Mouse (Mus musculus): ENCODE results near the gene Znrf1. TPM values are rescaled to one million over a fixed set of nuclear protein-coding genes. Genes with fewer than 3 reads are reported as not detected.

Gene Znrf1
- polyA plus RNA-seq, 1 experiment = 103 TPM

DNA sequence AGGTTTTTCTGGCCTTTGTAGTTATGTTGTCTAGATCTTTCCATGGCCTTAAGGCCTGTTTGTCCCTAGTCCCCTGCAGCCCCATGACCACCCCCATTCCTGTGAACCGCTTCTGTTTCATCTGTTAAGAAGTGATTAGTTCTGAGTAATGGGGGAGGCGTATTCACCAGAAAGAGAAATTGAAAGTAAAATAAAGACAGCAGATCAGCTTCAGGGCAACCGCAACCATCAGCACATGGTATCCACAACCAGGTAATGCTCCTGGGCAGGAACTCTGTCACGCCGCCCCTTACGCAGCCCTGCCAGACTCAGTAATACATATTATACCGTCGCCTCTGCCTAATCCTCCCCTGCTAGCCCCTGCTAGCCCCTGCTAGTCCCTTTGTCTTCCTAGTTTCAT, 109.8 kb downstream of the Znrf1 start:
- Histone ChIP-seq H3K4me3 (replicated peaks; ENCODE audit: extremely low read depth, low read depth, low read length) (no peak overlapping the region), H3K4me1 (ENCODE audit: control insufficient read depth, insufficient read depth, low read length) (peaks cover 5% of the 10 kb centered on the region)
- DNase-seq = no peak
- no peak for TF ChIP-seq POLR2A (IDR thresholded peaks at IDR 0.05; ENCODE audit: borderline replicate concordance, extremely low read depth, low read depth, low read length)
- no peak for TF ChIP-seq CTCF (IDR thresholded peaks at IDR 0.05; ENCODE audit: insufficient read depth, low read length)
- 90% methylated on average over 8 of the region's 8 CpGs for WGBS

DNA sequence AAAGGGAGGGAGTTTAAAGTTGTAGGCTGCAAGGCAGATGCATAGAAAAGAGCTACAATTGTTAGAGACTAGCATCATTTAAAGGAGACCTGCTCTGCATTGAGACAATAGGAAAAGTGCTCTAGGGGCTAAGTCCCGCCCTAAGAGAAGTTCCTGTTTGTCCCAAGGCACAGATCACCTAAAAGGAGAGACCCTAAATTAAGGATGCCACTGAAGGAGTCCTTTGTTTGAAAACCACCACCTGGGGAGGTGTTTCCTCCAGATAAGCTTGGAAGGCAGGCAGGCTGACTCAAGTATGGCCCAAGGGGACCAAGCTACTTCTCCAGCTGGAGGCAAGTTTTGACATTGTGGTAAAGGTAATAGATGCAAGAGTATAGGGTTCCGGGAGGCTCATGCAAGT, 112.9 kb downstream of the Znrf1 start:
- no peak overlapping the region for H3K4me3 ChIP-seq (replicated peaks; ENCODE audit: extremely low read depth, low read depth, low read length)
- no peaks in the 10 kb centered on the region for H3K4me1 ChIP-seq (ENCODE audit: control insufficient read depth, insufficient read depth, low read length)
- no peak for TF ChIP-seq POLR2A (IDR thresholded peaks at IDR 0.05; ENCODE audit: borderline replicate concordance, extremely low read depth, low read depth, low read length)
- TF ChIP-seq CTCF (IDR thresholded peaks at IDR 0.05; ENCODE audit: insufficient read depth, low read length) = no peak
- WGBS = 72% methylated on average over 2 of the region's 2 CpGs
- no peak for DNase-seq

DNA sequence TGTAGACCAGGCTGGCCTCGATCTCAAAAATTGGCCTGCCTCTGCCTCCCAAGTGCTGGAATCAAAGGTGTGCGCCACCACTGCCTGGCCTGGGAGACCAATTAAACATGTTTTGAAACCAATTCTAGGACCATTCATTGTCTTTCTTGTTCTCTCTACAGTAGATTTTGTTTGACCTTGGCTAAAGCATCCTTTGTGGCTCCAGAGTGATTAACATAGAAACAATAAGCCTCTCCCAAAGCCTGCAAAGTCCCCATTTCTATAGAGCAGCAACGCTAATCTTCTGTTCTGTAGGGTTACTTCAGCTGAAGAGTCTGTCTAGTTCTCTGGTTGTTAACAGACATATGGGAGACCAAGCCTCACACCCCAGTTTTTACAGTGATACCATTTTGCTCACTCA, 114.8 kb downstream of the Znrf1 start:
- DNase-seq = no peak
- 91% methylated on average over 3 of the region's 3 CpGs for WGBS
- Histone ChIP-seq H3K4me1 (ENCODE audit: control insufficient read depth, insufficient read depth, low read length) (no peaks in the 10 kb centered on the region), H3K4me3 (replicated peaks; ENCODE audit: extremely low read depth, low read depth, low read length) (no peak overlapping the region)
- TF ChIP-seq CTCF (IDR thresholded peaks at IDR 0.05; ENCODE audit: insufficient read depth, low read length) (no peak), POLR2A (IDR thresholded peaks at IDR 0.05; ENCODE audit: borderline replicate concordance, extremely low read depth, low read depth, low read length) (no peak)

DNA sequence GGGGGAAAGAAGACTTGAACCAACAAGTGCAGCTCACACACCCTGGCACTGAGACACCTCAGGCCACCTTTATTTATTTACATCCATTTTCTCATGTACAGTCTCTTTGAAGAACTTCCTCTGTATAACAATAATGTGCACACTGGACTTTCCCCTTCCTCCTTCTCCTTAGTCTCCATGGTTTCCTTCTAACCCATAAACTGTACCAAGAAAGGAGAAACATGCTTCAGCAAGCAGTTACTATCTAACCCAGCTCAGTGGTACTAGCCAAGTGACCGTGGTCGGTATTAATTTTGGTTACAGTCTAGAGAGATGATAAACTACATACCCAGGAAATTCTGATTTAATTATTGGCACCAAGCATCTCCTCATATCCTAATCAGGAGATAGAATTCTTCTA, 117.6 kb downstream of the Znrf1 start:
- 78% methylated on average over 2 of the region's 2 CpGs for WGBS
- Histone ChIP-seq H3K4me1 (ENCODE audit: control insufficient read depth, insufficient read depth, low read length) (peaks cover 2% of the 10 kb centered on the region), H3K4me3 (replicated peaks; ENCODE audit: extremely low read depth, low read depth, low read length) (no peak overlapping the region)
- TF ChIP-seq CTCF (IDR thresholded peaks at IDR 0.05; ENCODE audit: insufficient read depth, low read length) (no peak), POLR2A (IDR thresholded peaks at IDR 0.05; ENCODE audit: borderline replicate concordance, extremely low read depth, low read depth, low read length) (no peak)
- no peak for DNase-seq

DNA sequence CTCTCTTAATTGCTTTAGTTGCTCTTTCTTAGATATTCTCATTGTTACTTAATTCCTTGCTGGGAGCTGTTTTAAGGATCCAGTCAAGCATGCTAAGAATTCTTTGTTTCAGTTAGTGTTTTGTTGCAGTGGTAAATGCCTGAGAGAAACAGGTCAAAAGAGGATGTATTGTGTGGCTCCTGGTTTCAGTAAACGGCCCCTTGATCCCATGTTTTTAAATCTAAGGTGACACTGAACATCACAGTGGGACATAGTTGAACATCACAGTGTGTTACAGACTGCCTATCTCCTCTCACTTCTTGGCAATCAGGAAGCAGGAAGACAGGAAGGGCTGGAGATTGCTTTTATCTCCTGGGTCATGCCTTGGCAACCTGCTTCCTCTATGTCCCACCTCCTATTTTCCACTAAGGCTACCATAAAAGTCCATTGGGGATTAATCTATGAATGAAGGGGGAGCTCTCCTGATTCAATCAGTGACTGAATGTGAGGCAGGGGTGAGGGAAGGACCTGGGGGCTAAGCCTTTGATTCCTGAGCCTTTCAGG, 121.5 kb downstream of the Znrf1 start:
- DNase-seq = no peak
- peaks cover 6% of the 10 kb centered on the region for H3K4me1 ChIP-seq (ENCODE audit: control insufficient read depth, insufficient read depth, low read length)
- H3K4me3 ChIP-seq (replicated peaks; ENCODE audit: extremely low read depth, low read depth, low read length) = no peak overlapping the region
- WGBS = 50% methylated on average over 1 of the region's 1 CpGs
- TF ChIP-seq CTCF (IDR thresholded peaks at IDR 0.05; ENCODE audit: insufficient read depth, low read length) (no peak), POLR2A (IDR thresholded peaks at IDR 0.05; ENCODE audit: borderline replicate concordance, extremely low read depth, low read depth, low read length) (no peak)

DNA sequence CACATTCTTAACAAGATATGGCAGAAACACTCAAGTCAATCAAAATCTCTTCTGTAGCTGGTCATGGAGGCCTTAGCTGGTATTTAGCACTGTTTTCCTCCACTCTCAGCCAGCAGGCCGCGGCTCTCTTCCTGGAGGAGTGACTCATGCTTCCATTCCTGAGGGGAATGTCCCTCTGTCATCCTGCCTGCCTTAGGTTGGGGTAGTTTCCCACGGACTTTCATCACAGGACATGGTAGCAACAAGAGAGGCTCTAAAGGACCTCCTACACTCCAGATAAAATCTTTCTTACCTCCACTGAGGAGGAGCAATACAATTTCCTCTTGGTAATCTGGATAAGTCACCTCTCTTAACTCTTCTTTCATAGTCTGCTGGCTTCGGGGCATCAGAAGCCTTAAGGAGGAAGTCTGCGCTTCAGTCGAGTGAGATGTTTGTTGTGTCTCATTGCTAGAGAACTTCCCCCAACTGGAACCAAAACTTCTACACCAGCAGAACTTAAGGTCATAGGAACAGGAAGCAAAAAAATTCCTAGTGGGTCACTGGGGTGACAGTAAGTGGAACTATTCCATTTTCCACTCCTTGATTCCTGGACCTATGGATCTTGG, 123.0 kb downstream of the Znrf1 start:
- TF ChIP-seq POLR2A (IDR thresholded peaks at IDR 0.05; ENCODE audit: borderline replicate concordance, extremely low read depth, low read depth, low read length) (no peak), CTCF (IDR thresholded peaks at IDR 0.05; ENCODE audit: insufficient read depth, low read length) (no peak)
- 19% methylated on average over 6 of the region's 6 CpGs for WGBS
- no peak for DNase-seq

DNA sequence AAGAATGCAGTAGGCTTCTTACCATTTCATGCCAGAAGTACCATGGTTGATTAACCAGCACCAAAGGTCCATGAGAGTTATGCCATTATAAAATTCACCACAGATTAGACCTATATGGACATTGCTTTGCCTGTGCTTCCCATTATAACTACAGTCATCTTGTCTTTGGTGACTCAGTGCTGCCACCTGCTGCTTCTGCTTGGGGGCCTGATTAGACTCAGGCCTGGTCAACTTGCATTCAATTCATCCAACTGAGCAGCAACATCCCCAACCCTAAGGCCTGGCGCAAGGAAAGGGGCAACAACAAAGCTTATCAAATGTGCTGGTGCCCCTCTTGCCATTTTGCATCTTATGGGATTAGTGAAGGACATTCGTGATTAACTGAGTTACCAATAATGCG, 126.6 kb downstream of the Znrf1 start:
- Histone ChIP-seq H3K4me3 (replicated peaks; ENCODE audit: extremely low read depth, low read depth, low read length) (no peak overlapping the region), H3K4me1 (ENCODE audit: control insufficient read depth, insufficient read depth, low read length) (peaks cover 6% of the 10 kb centered on the region)
- WGBS = 89% methylated on average over 3 of the region's 3 CpGs
- peak; percentile 84 for DNase-seq
- TF ChIP-seq POLR2A (IDR thresholded peaks at IDR 0.05; ENCODE audit: borderline replicate concordance, extremely low read depth, low read depth, low read length) (no peak), CTCF (IDR thresholded peaks at IDR 0.05; ENCODE audit: insufficient read depth, low read length) (peak; percentile 89)

More for the DNA sequence above, 123.0 kb downstream of the Znrf1 start:
- Histone ChIP-seq H3K4me1 (ENCODE audit: control insufficient read depth, insufficient read depth, low read length) (peaks cover 6% of the 10 kb centered on the region), H3K4me3 (replicated peaks; ENCODE audit: extremely low read depth, low read depth, low read length) (no peak overlapping the region)

DNA sequence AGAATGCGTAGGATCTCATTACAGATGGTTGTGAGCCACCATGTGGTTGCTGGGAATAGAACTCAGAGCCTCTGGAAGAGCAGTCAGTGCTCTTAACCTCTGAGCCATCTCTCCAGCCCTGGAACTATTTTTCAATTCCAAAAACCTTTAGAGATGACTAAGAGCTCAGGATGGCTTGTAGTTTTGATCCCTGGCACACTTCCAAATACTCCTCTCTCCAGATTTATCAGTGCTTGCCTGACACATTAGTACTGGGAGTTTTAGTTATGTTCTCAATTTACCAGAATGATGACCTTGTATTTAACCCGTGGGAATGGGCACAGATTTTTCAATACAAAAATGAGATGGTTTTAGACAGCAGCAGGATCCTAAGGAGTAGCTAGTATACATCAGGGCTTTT, 130.9 kb downstream of the Znrf1 start:
- Histone ChIP-seq H3K4me3 (replicated peaks; ENCODE audit: extremely low read depth, low read depth, low read length) (no peak overlapping the region), H3K4me1 (ENCODE audit: control insufficient read depth, insufficient read depth, low read length) (no peaks in the 10 kb centered on the region)
- DNase-seq = no peak
- WGBS = 85% methylated on average over 2 of the region's 2 CpGs
- TF ChIP-seq POLR2A (IDR thresholded peaks at IDR 0.05; ENCODE audit: borderline replicate concordance, extremely low read depth, low read depth, low read length) (no peak), CTCF (IDR thresholded peaks at IDR 0.05; ENCODE audit: insufficient read depth, low read length) (no peak)

Other genes starting within 250 kb of the Znrf1 start
- gene Rfwd3, start 235.9 kb upstream of the Znrf1 start, polyA plus RNA-seq (2012; rRNA removed) = 8.0 and 10.8 TPM in 2 replicates
- gene Mlkl, start 197.9 kb upstream of the Znrf1 start, polyA plus RNA-seq (2012; rRNA removed) = 1.7 and 2.5 TPM in 2 replicates
- 0.80 and 1.3 TPM in 2 replicates for gene Fa2h, start 142.3 kb upstream of the Znrf1 start, polyA plus RNA-seq (2012; rRNA removed)
- gene Wdr59, start 14.0 kb upstream of the Znrf1 start, polyA plus RNA-seq (2012; rRNA removed) = 6.7 and 8.9 TPM in 2 replicates
- 8.8 and 9.4 TPM in 2 replicates for gene Ldhd, start 94.3 kb downstream of the Znrf1 start, polyA plus RNA-seq (2012; rRNA removed)
- gene Zfp1, start 107.3 kb downstream of the Znrf1 start, polyA plus RNA-seq (2012; rRNA removed) = 3.6 and 4.8 TPM in 2 replicates
- gene Ctrb1, start 154.9 kb downstream of the Znrf1 start, polyA plus RNA-seq (2012; rRNA removed) = 1.5 and 59.1 TPM in 2 replicates
- gene Bcar1, start 207.7 kb downstream of the Znrf1 start, polyA plus RNA-seq (2012; rRNA removed) = 81.4 and 87.7 TPM in 2 replicates